Mouse (Mus musculus) limb, embryonic 11.5 days (tissue): Measurements from ENCODE around the gene Gapdhs. TPM values are rescaled to one million over a fixed set of nuclear protein-coding genes. Genes with fewer than 3 reads are reported as not detected.

ENCODE experiments used
- polyA plus RNA-seq: library from polyadenylated mRNA; unstranded; fragments of >200 nt; fragmentation: Nextera tagmentation; extraction: Ambion mirVana; gene quantifications from 2 replicates; pipeline ENCODE4 v1.2.1, GENCODE M21; 2014

The Gapdhs gene
- polyA plus RNA-seq, 1 experiment from 2014 or later = 0.47 TPM

Other genes with a start within 250 kb of the Gapdhs start
- gene Arhgap33, start 208.6 kb downstream of the Gapdhs start, polyA plus RNA-seq = 12.1 and 12.9 TPM in 2 replicates
- gene Hspb6, start 191.5 kb downstream of the Gapdhs start, polyA plus RNA-seq = 6.1 and 6.9 TPM in 2 replicates
- gene Proser3, start 191.4 kb downstream of the Gapdhs start, polyA plus RNA-seq = 20.0 and 21.9 TPM in 2 replicates
- 40.6 and 46.9 TPM in 2 replicates for gene Lin37, start 183.8 kb downstream of the Gapdhs start, polyA plus RNA-seq
- gene U2af1l4, start 180.4 kb downstream of the Gapdhs start, polyA plus RNA-seq = 91.9 and 100 TPM in 2 replicates
- gene Gm49396, start 180.3 kb downstream of the Gapdhs start, polyA plus RNA-seq = 6.0 and 6.8 TPM in 2 replicates
- 105 and 123 TPM in 2 replicates for gene Psenen, start 180.1 kb downstream of the Gapdhs start, polyA plus RNA-seq
- 3.2 and 3.5 TPM in 2 replicates for gene Igflr1, start 178.3 kb downstream of the Gapdhs start, polyA plus RNA-seq
- 11.9 and 14.1 TPM in 2 replicates for gene Kmt2b, start 155.0 kb downstream of the Gapdhs start, polyA plus RNA-seq
- 0.43 TPM in 1 of 2 replicates, not detected in the other for gene Zbtb32, start 144.8 kb downstream of the Gapdhs start, polyA plus RNA-seq
- gene Upk1a, start 130.8 kb downstream of the Gapdhs start, polyA plus RNA-seq = 3.6 and 3.8 TPM in 2 replicates
- 801 and 830 TPM in 2 replicates for gene Cox6b1, start 117.5 kb downstream of the Gapdhs start, polyA plus RNA-seq
- 0.19 and 0.43 TPM in 2 replicates for gene Etv2, start 107.8 kb downstream of the Gapdhs start, polyA plus RNA-seq
- gene Rbm42, start 93.4 kb downstream of the Gapdhs start, polyA plus RNA-seq = 125 and 126 TPM in 2 replicates
- gene Haus5, start 78.7 kb downstream of the Gapdhs start, polyA plus RNA-seq = 62.1 and 67.3 TPM in 2 replicates
- not detected in 2 replicates for gene Pmis2, start 72.1 kb downstream of the Gapdhs start, polyA plus RNA-seq
- gene 2200002J24Rik, start 44.8 kb downstream of the Gapdhs start, polyA plus RNA-seq = not detected in 2 replicates
- 0.28 and 0.41 TPM in 2 replicates for gene Atp4a, start 31.5 kb downstream of the Gapdhs start, polyA plus RNA-seq
- gene Tmem147, start 14.1 kb downstream of the Gapdhs start, polyA plus RNA-seq = 143 and 149 TPM in 2 replicates
- 0.27 and 1.3 TPM in 2 replicates for gene Sbsn, start 7.8 kb upstream of the Gapdhs start, polyA plus RNA-seq
- gene Dmkn, start 20.1 kb upstream of the Gapdhs start, polyA plus RNA-seq = not detected in 2 replicates
- gene Krtdap, start 44.2 kb upstream of the Gapdhs start, polyA plus RNA-seq = not detected in 2 replicates
- 0.10 TPM in 1 of 2 replicates, not detected in the other for gene Ffar2, start 80.1 kb upstream of the Gapdhs start, polyA plus RNA-seq
- gene Ffar3, start 112.5 kb upstream of the Gapdhs start, polyA plus RNA-seq = 0.09 TPM in 1 of 2 replicates, not detected in the other
- gene Ffar1, start 117.9 kb upstream of the Gapdhs start, polyA plus RNA-seq = not detected in 2 replicates
- gene Cd22, start 136.7 kb upstream of the Gapdhs start, polyA plus RNA-seq = 0.65 TPM in 1 of 2 replicates, not detected in the other
- 0.21 and 0.27 TPM in 2 replicates for gene Mag, start 171.2 kb upstream of the Gapdhs start, polyA plus RNA-seq
- gene Hamp2, start 181.0 kb upstream of the Gapdhs start, polyA plus RNA-seq = not detected in 2 replicates
- gene Hamp, start 200.4 kb upstream of the Gapdhs start, polyA plus RNA-seq = not detected in 2 replicates
- gene Usf2, start 213.1 kb upstream of the Gapdhs start, polyA plus RNA-seq = 25.5 and 29.7 TPM in 2 replicates
- 25.7 and 27.5 TPM in 2 replicates for gene Lsr, start 229.8 kb upstream of the Gapdhs start, polyA plus RNA-seq
- 0.81 and 1.2 TPM in 2 replicates for gene Fam187b, start 230.1 kb upstream of the Gapdhs start, polyA plus RNA-seq